Mouse (Mus musculus): ENCODE data around the gene Dll4. TPM values are rescaled to one million over a fixed set of nuclear protein-coding genes. Genes with fewer than 3 reads are reported as not detected.

The Dll4 gene
- 1 to 10 TPM; 3.0 to 5.2 TPM for total RNA-seq (2021)

- DNase-seq (ENCODE audit: extremely low spot score in 1 of 2, low spot score in 1 of 2), result no peak
These were observed at the start of gene Dll4 for GRCm38 (mm10) chr2:119325568-119326143. TSS of gene Dll4 (plus strand) at chr2:119325784.

- no peak for DNase-seq (ENCODE audit: extremely low spot score in 1 of 2, low spot score in 1 of 2)
These were observed 48.7 kb upstream of the Dll4 start for GRCm38 (mm10) chr2:119276926-119277325.

- no peak for DNase-seq (ENCODE audit: extremely low spot score in 1 of 2, low spot score in 1 of 2)
These were observed 47.8 kb upstream of the Dll4 start for GRCm38 (mm10) chr2:119277810-119278209.

- no peak for DNase-seq (ENCODE audit: extremely low spot score in 1 of 2, low spot score in 1 of 2)
These were observed 43.6 kb upstream of the Dll4 start for GRCm38 (mm10) chr2:119281899-119282565.

GRCm38 (mm10) chr2:119287372-119287771 is 38.2 kb upstream of the Dll4 start:
- no peak for DNase-seq (ENCODE audit: extremely low spot score in 1 of 2, low spot score in 1 of 2)

- peak; percentile 96 to 97 for DNase-seq (ENCODE audit: extremely low spot score in 1 of 2, low spot score in 1 of 2)
These were observed 37.2 kb upstream of the Dll4 start, which contains the start of gene Vps18 for GRCm38 (mm10) chr2:119288270-119288882. TSS of gene Vps18 (plus strand) at chr2:119288740.

GRCm38 (mm10) chr2:119289014-119289416 is 36.6 kb upstream of the Dll4 start:
- no peak for DNase-seq (ENCODE audit: extremely low spot score in 1 of 2, low spot score in 1 of 2)

GRCm38 (mm10) chr2:119292281-119292680 is 33.3 kb upstream of the Dll4 start:
- no peak for DNase-seq (ENCODE audit: extremely low spot score in 1 of 2, low spot score in 1 of 2)

GRCm38 (mm10) chr2:119292852-119293251 is 32.7 kb upstream of the Dll4 start:
- DNase-seq (ENCODE audit: extremely low spot score in 1 of 2, low spot score in 1 of 2), result no peak

GRCm38 (mm10) chr2:119293311-119293710 is 32.3 kb upstream of the Dll4 start:
- DNase-seq (ENCODE audit: extremely low spot score in 1 of 2, low spot score in 1 of 2), result no peak

- no peak for DNase-seq (ENCODE audit: extremely low spot score in 1 of 2, low spot score in 1 of 2)
These were observed 31.7 kb upstream of the Dll4 start for GRCm38 (mm10) chr2:119293776-119294390.

- no peak for DNase-seq (ENCODE audit: extremely low spot score in 1 of 2, low spot score in 1 of 2)
These were observed 31.2 kb upstream of the Dll4 start for GRCm38 (mm10) chr2:119294411-119294810.

GRCm38 (mm10) chr2:119296756-119297155 is 28.8 kb upstream of the Dll4 start:
- DNase-seq (ENCODE audit: extremely low spot score in 1 of 2, low spot score in 1 of 2), result no peak

- DNase-seq (ENCODE audit: extremely low spot score in 1 of 2, low spot score in 1 of 2), result no peak
These were observed 28.1 kb upstream of the Dll4 start for GRCm38 (mm10) chr2:119297506-119297905.

GRCm38 (mm10) chr2:119298330-119298729 is 27.3 kb upstream of the Dll4 start:
- peak in 1 of 2 experiments; percentile 73 for DNase-seq (ENCODE audit: extremely low spot score in 1 of 2, low spot score in 1 of 2)

- no peak for DNase-seq (ENCODE audit: extremely low spot score in 1 of 2, low spot score in 1 of 2)
These were observed 26.7 kb upstream of the Dll4 start for GRCm38 (mm10) chr2:119298839-119299238.

- DNase-seq (ENCODE audit: extremely low spot score in 1 of 2, low spot score in 1 of 2), result peak in 1 of 2 experiments; percentile 58
These were observed 25.4 kb upstream of the Dll4 start for GRCm38 (mm10) chr2:119299981-119300818.

- no peak for DNase-seq (ENCODE audit: extremely low spot score in 1 of 2, low spot score in 1 of 2)
These were observed 24.6 kb upstream of the Dll4 start for GRCm38 (mm10) chr2:119300819-119301493.

- DNase-seq (ENCODE audit: extremely low spot score in 1 of 2, low spot score in 1 of 2), result no peak
These were observed 22.7 kb upstream of the Dll4 start for GRCm38 (mm10) chr2:119302876-119303275.

GRCm38 (mm10) chr2:119304391-119304790 is 21.2 kb upstream of the Dll4 start:
- no peak for DNase-seq (ENCODE audit: extremely low spot score in 1 of 2, low spot score in 1 of 2)

Data from layer of hippocampus, postnatal 25 days (tissue).